Mouse (Mus musculus) limb, embryonic 10.5 days (tissue): Measurements from ENCODE around the gene Dnajc17. TPM values are rescaled to one million over a fixed set of nuclear protein-coding genes. Genes with fewer than 3 reads are reported as not detected.

Source experiments
- DNase-seq: peaks from one replicate; pipeline ENCODE4 v3.0.0-alpha.2; 2017; ENCODE audit warnings: low spot score
- H3K27ac ChIP-seq: fragments of 300-500 bp; sonication (generic); 2 replicates; pipeline ENCODE4 v1.5.1; 2016; ENCODE audit warnings: mild to moderate bottlenecking
- H3K27me3 ChIP-seq: fragments of 300-500 bp; sonication (generic); 2 replicates; pipeline ENCODE4 v1.6.1; 2016; ENCODE audit warnings: low read depth, mild to moderate bottlenecking; ENCODE audit not compliant: poor library complexity, severe bottlenecking
- H3K36me3 ChIP-seq: fragments of 300-500 bp; sonication (generic); 2 replicates; pipeline ENCODE4 v1.6.1; 2016; ENCODE audit warnings: mild to moderate bottlenecking, moderate library complexity
- H3K4me1 ChIP-seq: fragments of 300-500 bp; sonication (generic); 2 replicates; pipeline ENCODE4 v1.6.1; 2016
- H3K4me3 ChIP-seq: fragments of 300-500 bp; sonication (generic); 2 replicates; pipeline ENCODE4 v1.5.1; 2016; ENCODE audit warnings: mild to moderate bottlenecking, moderate library complexity
- H3K9me3 ChIP-seq: fragments of 300-500 bp; sonication (generic); replicated peaks from 2 replicates; pipeline ENCODE4 v1.6.1; 2016; ENCODE audit warnings: mild to moderate bottlenecking
- WGBS: fragments of 180-500 bp; shearing (Covaris S2); methylation state at CpG from one replicate; pipeline ENCODE4 v1.1.7; 2016; 5-methylcytosine and 5-hydroxymethylcytosine counted together
- polyA plus RNA-seq: library from polyadenylated mRNA; unstranded; fragments of >200 nt; fragmentation: Nextera tagmentation; extraction: Ambion mirVana; gene quantifications from 2 replicates; pipeline ENCODE4 v1.2.1, GENCODE M21; 2016

Gene Dnajc17
- polyA plus RNA-seq, 1 experiment from 2014 or later: 28.7 TPM

DNA sequence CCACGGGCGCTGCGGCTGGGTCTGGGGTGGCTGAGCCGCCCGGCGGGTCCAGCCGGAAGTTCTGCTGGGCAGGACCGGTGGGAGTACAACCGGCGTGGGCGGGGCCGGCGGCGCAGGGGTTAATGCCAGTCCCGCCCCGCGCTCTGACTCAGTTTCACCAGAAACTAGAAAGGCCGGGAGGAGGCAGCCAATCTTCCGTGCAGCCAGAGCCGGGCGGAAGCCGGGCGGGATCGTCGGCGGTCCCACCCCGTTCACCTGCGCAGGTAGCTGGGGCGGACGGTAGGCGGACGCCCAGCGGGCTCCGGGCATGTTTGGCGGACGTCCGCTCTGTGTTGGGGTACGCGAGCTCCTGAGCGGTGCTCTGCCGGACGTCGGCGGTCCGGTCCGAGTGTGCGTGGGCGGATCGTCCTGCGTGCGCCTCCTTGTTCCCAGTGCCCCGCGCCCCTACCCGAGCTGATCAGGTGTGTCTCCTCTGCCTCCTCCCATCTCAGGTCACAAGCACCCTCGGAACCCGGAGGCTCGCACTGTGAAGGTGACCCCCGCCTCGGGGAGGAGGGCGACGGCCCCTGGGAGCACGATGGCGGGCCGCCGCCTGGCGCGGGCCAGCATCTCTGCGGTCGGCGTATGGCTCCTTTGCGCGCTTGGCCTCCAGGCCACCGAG lies 28.7 kb upstream of the Dnajc17 start, which contains the start of gene Spint1:
TSS of gene Spint1 (plus strand) at position 153 of the 661 bp plus-strand sequence.
- Histone ChIP-seq H3K36me3 (no peaks in the 10 kb centered on the region), H3K27ac (peak within 1 kb of the TSS; percentile 67), H3K4me1 (peaks cover 15% of the 10 kb centered on the region), H3K4me3 (peak within 1 kb of the TSS; percentile 58), H3K27me3 (peaks cover 80% of the 10 kb centered on the region), H3K9me3 (no peaks in the 10 kb centered on the region)
- DNase-seq: peak; percentile 67
- WGBS: under 1% methylated on average over 73 of the region's 73 CpGs

DNA sequence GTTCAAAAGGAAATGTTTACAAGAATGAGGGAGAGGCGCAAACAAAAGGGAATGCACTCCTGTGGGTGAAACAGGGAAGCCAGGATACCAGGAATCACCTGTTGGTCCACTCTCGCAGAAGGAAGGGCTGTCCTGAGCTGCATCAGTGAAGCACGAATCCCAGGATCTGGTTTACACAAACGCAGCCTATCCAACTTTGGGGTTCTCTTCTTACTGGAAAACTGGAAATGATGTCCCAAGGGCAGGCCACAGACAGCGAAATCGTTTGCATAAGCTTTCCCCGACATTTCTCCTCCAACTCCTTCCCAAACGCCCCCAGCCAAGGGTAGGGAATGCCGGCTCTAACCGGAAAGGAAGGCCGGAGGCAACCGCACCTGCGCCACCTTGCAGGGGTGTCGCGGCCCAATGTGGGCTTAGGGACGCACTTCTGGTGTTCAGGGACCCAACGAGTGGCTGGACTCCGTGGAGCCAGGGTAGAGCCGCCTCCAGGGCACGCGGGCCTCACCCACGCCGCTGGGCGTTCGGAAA lies 28.2 kb upstream of the Dnajc17 start:
- WGBS: 6% methylated on average over 25 of the region's 25 CpGs
- DNase-seq: no peak
- H3K4me1 ChIP-seq: peaks cover 15% of the 10 kb centered on the region
- H3K9me3 ChIP-seq: no peaks in the 10 kb centered on the region
- peaks cover 80% of the 10 kb centered on the region for H3K27me3 ChIP-seq
- H3K36me3 ChIP-seq: no peaks in the 10 kb centered on the region
- H3K4me3 ChIP-seq: peak overlapping the region; percentile 58
- H3K27ac ChIP-seq: peak overlapping the region; percentile 67; the same call in 1 of the 2 replicates

- 74% methylated on average over 6 of the region's 6 CpGs for WGBS
- Histone ChIP-seq H3K4me1 (peaks cover 16% of the 10 kb centered on the region), H3K4me3 (no peak within 1 kb of the TSS), H3K27ac (no peak within 1 kb of the TSS), H3K27me3 (peaks cover 19% of the 10 kb centered on the region), H3K36me3 (no peaks in the 10 kb centered on the region), H3K9me3 (no peaks in the 10 kb centered on the region)
- DNase-seq: no peak
Observed at GRCm38 (mm10) chr2:119229775-119230704, 21.4 kb upstream of the Dnajc17 start, which contains the start of gene Ppp1r14d. Gene Ppp1r14d, minus strand, starts transcription at chr2:119229906.

DNA sequence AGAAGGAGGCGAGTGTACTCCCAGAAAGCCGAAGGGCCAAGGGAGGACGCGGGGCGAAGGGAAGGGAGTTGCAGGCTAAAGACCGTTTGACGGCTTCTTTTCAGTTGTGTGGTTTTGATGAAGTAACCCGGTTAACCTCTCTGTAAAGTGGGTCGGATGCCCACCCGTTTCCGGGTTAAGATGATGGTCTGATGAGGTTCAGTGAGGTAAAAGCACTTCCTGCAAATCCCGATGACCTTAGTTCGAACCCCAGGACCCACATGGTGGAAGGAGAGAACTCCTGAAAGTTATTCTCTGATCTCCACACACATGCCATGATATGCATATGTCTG lies 547 bp upstream of the Dnajc17 start:
- DNase-seq: no peak
- Histone ChIP-seq H3K27me3 (no peaks in the 10 kb centered on the region), H3K4me3 (peak overlapping the region; percentile 80), H3K9me3 (no peaks in the 10 kb centered on the region), H3K4me1 (peaks cover 23% of the 10 kb centered on the region), H3K27ac (peak overlapping the region; percentile 93), H3K36me3 (peaks cover 38% of the 10 kb centered on the region)
- WGBS: 2% methylated on average over 13 of the region's 13 CpGs

DNA sequence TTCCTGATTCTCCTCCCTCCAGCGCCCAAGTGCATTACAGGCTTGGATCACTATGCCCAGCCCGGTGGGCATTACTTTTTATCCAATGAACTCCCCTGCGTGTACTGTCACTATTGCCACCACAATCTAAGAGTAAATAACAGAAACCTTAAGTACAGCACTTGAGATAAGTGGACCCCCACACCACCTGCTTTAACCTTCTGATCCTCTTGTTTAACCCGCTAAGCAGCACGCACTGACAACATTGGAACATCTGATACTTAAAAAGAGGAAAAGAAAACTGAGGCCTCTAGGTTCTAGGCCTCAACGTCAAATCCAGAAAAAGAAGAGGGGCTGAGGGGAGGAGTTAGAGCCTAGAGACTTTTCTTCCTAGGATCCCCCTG lies 643 bp downstream of the Dnajc17 start:
- peak overlapping the region; percentile 80 for H3K4me3 ChIP-seq
- WGBS: 26% methylated on average over 6 of the region's 6 CpGs
- no peaks in the 10 kb centered on the region for H3K27me3 ChIP-seq
- peak overlapping the region; percentile 93 for H3K27ac ChIP-seq
- H3K9me3 ChIP-seq: no peaks in the 10 kb centered on the region
- peaks cover 28% of the 10 kb centered on the region for H3K36me3 ChIP-seq
- DNase-seq: no peak
- H3K4me1 ChIP-seq: peaks cover 28% of the 10 kb centered on the region

DNA sequence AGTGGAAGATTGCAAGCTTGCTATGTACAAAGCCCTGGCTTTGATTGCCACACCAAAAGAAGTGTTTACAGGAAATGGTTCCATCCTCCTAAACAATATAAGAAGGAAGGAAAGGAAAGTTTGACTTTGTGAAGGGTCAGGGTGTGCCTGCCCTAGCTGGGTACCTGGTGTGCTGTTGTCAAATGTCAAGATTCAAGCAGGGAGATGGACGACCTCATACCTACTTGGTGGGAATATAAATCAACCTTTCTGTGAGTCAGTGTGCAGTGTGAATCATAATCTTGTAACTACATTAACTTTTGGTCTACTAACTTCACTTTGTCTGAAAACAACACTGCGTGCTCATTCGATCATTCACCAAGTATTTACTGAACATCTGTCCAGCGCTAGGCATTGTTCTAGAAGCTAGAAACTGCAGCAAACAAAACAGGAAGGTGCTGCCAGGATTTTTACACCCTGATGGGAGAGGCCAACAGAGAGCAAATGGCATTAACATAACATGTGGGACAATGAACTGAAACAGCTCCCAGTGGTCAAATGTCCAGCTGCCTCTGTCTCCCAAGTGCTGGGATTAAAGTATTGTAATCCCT lies 4.6 kb downstream of the Dnajc17 start:
- Histone ChIP-seq H3K9me3 (no peaks in the 10 kb centered on the region), H3K4me1 (peaks cover 18% of the 10 kb centered on the region), H3K27me3 (no peaks in the 10 kb centered on the region), H3K36me3 (no peaks in the 10 kb centered on the region), H3K4me3 (no peak overlapping the region), H3K27ac (no peak overlapping the region)
- DNase-seq: no peak
- 86% methylated on average over 4 of the region's 4 CpGs for WGBS

DNA sequence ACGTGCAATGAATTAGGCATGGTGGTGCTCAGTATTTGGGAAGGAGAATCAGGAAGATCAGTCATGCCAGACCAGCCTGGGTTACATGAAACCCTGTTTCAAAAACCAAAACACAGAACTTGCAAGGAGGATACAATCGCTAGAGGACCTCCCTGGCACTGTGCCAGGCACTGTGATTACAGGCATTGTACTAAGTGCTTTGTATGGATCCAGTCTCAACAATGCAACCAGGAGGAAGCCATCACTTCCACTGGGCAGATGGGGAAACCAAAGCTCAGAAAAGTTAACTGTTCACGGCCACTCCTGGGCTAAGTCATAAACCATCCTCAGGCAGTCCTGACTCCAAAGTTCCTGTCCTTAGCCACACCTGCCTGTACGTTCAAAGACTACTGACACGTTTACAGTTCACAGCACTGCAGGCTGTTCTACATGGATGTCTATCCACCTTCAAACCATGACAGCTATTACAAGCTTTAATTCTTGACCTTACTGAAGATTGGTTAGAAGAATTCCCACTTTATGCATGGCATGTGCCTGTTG lies 5.6 kb downstream of the Dnajc17 start:
- no peak overlapping the region for H3K4me3 ChIP-seq
- no peak for DNase-seq
- H3K27me3 ChIP-seq: no peaks in the 10 kb centered on the region
- H3K4me1 ChIP-seq: peaks cover 27% of the 10 kb centered on the region
- 86% methylated on average over 5 of the region's 5 CpGs for WGBS
- no peak overlapping the region for H3K27ac ChIP-seq
- H3K9me3 ChIP-seq: no peaks in the 10 kb centered on the region
- no peaks in the 10 kb centered on the region for H3K36me3 ChIP-seq

- Histone ChIP-seq H3K9me3 (no peaks in the 10 kb centered on the region), H3K4me3 (no peak overlapping the region), H3K4me1 (peaks cover 54% of the 10 kb centered on the region), H3K27me3 (no peaks in the 10 kb centered on the region), H3K27ac (peak overlapping the region; percentile 80; the same call in 1 of the 2 replicates), H3K36me3 (no peaks in the 10 kb centered on the region)
- no peak for DNase-seq
- WGBS: 75% methylated on average over 3 of the region's 3 CpGs
Observed at GRCm38 (mm10) chr2:119198934-119199333, 9.7 kb downstream of the Dnajc17 start.

DNA sequence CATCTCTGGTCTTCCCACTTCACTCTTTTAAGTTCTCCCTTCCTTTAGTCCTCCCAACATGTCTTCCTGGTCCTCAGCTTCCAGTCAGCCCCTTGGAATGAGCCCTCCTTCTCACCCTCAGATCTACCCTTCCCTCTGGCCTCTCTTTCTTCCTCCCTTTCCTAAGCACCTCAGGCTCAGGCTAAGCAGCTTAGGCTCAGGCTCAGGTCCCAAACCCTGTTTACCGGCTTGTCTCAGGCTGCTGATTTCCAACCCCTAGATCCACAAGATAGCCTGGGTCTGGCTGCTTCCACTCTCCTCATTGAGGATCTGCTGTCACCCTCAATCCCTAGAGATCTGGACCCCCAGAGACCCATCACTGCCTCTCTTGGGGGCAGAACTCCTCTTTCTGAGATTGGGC lies 10.5 kb downstream of the Dnajc17 start:
- H3K9me3 ChIP-seq: no peaks in the 10 kb centered on the region
- no peaks in the 10 kb centered on the region for H3K36me3 ChIP-seq
- no peaks in the 10 kb centered on the region for H3K27me3 ChIP-seq
- H3K4me1 ChIP-seq: peaks cover 50% of the 10 kb centered on the region
- H3K4me3 ChIP-seq: no peak overlapping the region
- 65% methylated on average over 1 of the region's 1 CpGs for WGBS
- DNase-seq: no peak
- H3K27ac ChIP-seq: peak overlapping the region; percentile 80

DNA sequence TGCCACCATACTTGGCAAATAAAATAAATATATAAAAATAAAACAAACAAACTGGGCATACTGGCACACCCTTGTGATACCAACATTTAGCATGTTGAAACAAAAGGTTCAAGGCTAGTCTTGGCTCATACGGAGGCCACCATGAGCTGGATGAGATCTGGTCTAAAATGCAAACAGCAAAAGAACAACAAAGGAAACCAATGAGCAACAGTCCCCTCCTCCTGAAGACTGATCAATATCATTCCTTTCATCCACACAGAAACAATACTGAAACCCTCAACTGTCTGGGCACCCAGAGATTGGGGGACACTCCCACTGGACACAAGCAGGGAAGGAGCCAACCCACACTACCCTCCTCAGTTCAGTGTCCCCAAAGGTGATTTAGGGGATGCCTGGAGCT lies 11.1 kb downstream of the Dnajc17 start:
- Histone ChIP-seq H3K4me3 (no peak overlapping the region), H3K4me1 (peaks cover 48% of the 10 kb centered on the region), H3K27ac (peak overlapping the region; percentile 80), H3K27me3 (no peaks in the 10 kb centered on the region), H3K36me3 (no peaks in the 10 kb centered on the region), H3K9me3 (no peaks in the 10 kb centered on the region)
- WGBS: 83% methylated on average over 1 of the region's 1 CpGs
- no peak for DNase-seq

GRCm38 (mm10) chr2:119196316-119197108 lies 12.1 kb downstream of the Dnajc17 start:
- Histone ChIP-seq H3K9me3 (no peaks in the 10 kb centered on the region), H3K4me3 (no peak overlapping the region), H3K27me3 (no peaks in the 10 kb centered on the region), H3K36me3 (no peaks in the 10 kb centered on the region), H3K4me1 (peaks cover 48% of the 10 kb centered on the region), H3K27ac (peak overlapping the region; percentile 80)
- WGBS: 8% methylated on average over 4 of the region's 4 CpGs
- peak; percentile 73 for DNase-seq

DNA sequence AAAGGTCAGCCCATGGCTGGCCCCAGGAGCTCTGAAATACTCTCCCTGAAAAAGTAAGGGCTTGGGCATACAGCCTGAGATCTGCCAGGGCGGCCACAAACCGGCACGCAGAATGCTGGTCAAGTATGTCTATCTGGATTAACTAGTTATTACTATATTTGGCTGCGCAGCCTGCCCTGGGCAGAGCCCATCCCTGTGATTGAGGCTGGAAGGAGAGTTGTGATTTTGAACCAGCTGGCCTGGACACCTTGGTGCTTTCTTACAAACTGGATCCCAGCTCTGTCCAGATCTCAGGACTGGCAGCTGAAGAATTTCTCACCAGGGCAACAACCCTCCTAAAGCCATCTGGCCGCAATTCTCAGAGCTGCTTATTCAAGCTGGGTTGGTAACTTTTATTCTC lies 14.5 kb downstream of the Dnajc17 start:
- H3K27ac ChIP-seq: no peak overlapping the region
- H3K4me3 ChIP-seq: no peak overlapping the region
- DNase-seq: no peak
- H3K36me3 ChIP-seq: no peaks in the 10 kb centered on the region
- H3K27me3 ChIP-seq: no peaks in the 10 kb centered on the region
- peaks cover 47% of the 10 kb centered on the region for H3K4me1 ChIP-seq
- no peaks in the 10 kb centered on the region for H3K9me3 ChIP-seq
- 87% methylated on average over 5 of the region's 5 CpGs for WGBS
